Mouse (Mus musculus): ENCODE measurements around the gene Diaph3. TPM values are rescaled to one million over a fixed set of nuclear protein-coding genes. Genes with fewer than 3 reads are reported as not detected.

Diaph3 gene
- total RNA-seq, 2 experiments from 2014 or later = 5.3 to 6.9 TPM

DNA sequence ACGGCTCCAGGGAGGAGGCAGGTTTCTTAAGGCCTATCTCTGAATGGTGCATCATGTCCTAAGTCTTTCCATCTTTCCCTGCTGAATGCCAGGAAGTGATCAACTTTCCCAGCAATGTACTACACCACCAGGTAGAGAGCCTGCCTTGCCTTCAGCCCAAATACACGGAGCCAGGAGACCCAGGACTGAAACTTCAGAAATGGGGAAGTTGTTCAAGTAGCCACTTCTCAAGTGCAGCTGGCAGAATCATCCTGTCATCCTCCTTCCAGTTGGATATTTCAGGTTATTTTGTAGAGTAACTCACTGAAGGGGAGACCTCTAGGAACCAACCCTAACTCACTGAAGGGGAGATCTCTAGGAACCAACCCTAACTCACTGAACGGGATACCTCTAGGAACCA, 297.0 kb downstream of the Diaph3 start:
- no peak for DNase-seq

DNA sequence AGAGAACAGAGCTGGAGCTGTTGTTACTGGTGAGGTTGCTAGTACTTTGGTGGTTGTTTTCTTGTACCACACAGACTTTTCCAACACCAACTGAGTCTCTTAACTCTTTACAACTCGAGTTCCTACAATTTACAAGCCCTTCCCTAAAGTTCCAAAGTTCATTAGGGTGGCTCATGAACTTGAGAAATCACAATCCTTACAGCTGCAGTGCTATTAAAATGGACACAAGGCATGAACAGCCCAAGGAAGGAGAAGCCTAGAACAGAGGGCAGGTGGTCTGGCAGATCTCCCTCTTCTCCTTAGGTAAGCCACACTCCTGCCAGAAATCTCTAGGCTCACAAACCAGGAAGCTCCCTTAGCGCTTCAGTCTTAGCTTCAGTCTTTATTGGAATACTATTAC, 303.4 kb downstream of the Diaph3 start:
- no peak for DNase-seq

GRCm38 (mm10) chr14:86834851-86835250, 306.2 kb downstream of the Diaph3 start:
- DNase-seq = no peak

DNA sequence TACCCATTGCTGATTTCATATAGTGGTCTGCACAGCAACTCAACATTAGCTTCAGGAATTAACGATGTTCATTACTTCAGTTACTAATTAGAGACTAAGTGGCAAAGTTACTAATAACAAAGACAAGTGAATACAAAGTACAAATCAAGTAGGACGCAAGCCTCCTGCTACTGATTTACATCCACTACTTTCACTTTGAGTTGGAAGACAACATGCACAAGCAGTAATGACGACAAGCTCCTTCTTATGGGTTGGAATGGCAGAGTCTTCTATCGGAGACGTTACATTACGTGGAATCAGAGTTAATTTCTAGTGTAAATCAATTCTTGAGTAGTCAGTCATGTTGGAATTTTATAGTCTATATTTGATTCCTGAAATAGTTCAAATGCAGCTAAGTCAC, 306.8 kb downstream of the Diaph3 start:
- DNase-seq = no peak

DNA sequence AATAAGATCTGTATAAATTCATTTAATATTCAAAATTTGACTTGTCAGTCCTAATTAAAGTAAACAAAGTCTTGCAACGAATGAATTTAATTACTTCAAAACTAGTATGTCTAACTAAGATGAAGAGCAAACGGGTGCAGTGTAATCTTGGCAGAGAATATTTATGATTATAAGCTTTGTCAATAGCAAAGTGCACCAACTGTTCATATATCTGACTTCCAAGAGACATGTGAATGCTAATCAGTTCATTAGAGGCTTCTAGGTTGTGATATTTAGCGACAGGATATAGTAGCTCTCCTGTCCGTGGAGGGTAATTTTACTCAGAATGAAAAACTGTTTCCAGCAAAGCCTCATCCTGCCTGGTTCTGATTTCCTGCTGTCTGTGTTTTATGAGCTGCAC, 308.0 kb downstream of the Diaph3 start:
- DNase-seq = no peak

- no peak for DNase-seq
Measured at GRCm38 (mm10) chr14:86816246-86816645, 324.8 kb downstream of the Diaph3 start.

DNA sequence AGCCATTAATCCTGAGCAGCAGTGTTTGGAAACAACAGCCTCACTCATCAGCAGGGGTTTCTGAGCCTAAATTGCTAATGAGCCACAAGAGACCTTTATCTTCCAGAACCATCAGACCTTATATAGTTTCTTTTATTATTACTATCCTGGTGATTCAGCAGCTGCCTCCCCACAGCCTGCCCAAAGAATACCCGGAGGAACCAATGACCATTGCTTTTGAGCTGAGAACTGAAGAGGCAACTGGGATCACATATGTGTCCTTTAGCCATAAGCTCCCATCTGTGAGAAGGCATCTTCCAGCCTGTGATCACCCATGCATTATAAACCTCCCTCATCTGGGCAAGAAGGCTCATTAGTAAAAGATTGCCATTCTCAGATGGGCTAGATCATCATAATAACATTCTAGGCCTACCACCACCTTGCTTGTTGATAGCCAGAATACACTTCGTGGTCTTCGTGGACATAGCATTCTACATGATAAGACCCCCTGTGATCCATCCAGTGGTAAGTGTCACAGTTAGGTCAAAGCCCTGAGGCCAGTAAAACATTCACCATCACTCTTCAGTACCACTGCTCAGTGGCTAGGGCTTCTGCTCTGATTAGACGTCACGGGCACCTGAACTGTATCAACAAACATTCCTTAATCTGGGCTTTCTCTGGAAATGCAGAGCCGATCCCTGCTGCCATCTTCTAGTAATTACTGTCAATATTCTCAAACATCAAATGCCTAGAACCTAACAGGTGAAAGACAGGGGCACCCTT, 352.0 kb downstream of the Diaph3 start:
- no peak for DNase-seq

GRCm38 (mm10) chr14:86786866-86787265, 354.2 kb downstream of the Diaph3 start:
- no peak for DNase-seq

- DNase-seq = peak; percentile 14
Measured at GRCm38 (mm10) chr14:86781553-86782273, 359.3 kb downstream of the Diaph3 start.

DNA sequence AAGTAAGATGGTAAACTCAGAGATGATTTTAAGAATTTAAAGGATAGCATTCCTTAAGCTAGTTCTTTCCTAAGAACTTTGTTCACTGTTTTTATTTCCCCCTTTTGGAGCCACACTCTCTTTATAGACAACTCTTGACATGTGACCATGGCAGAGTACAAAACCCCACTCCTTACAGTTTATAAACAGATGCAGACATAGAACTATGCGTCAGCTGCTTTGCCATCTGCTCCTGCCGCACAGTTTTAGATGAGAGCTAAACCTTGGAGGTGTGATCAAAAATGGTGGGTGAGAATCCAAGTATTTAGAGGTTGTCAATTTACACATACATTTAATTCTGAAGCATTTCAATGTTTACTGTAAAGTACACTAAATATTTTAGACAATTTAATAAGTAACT, 367.7 kb downstream of the Diaph3 start:
- DNase-seq = no peak

- no peak for DNase-seq
Measured at GRCm38 (mm10) chr14:86772176-86773150, 368.6 kb downstream of the Diaph3 start.

DNA sequence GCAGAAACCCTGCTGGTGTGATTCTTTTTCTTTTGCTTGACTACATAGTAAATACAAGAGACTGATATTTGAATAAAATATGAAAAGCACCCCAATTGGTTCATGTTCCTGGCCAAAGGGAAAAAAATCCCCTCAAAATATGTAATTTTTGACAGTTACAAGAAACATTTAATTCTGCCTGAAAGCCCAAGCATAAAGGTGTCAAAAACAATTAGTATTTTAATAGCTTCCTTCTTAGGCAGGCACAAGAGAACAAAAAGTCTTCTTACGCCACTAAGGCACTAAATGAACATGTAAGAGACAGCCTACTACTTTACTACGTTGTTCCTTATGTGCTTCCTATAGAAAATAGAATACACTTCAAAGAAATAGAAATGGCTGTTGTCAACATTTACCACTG, 376.7 kb downstream of the Diaph3 start:
- no peak for DNase-seq

GRCm38 (mm10) chr14:86757604-86758520, 383.2 kb downstream of the Diaph3 start:
- DNase-seq = no peak

- DNase-seq = no peak
Measured at GRCm38 (mm10) chr14:86757132-86757531, 383.9 kb downstream of the Diaph3 start.

DNA sequence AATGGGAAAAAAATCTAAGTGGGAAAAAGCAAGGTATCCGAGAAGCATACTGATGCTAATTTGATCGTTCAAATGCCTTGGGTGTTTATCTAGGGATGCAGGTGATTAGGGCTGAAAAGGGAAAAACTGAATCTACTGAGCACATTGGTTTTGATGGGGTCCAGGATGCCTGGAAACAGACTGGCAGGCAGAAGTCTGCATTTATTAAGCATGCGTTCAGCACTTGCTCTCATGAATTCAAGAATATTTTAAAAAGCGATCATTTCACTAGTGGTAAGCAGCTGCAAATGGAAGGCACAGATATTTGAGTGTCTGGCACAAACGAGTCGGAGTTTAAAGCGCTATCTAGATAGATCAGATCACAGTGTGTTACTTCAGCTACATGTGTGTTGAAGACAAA, 390.7 kb downstream of the Diaph3 start:
- DNase-seq = no peak

GRCm38 (mm10) chr14:86749425-86749824, 391.6 kb downstream of the Diaph3 start:
- DNase-seq = no peak

- no peak for DNase-seq
Measured at GRCm38 (mm10) chr14:86748876-86749275, 392.2 kb downstream of the Diaph3 start.

DNA sequence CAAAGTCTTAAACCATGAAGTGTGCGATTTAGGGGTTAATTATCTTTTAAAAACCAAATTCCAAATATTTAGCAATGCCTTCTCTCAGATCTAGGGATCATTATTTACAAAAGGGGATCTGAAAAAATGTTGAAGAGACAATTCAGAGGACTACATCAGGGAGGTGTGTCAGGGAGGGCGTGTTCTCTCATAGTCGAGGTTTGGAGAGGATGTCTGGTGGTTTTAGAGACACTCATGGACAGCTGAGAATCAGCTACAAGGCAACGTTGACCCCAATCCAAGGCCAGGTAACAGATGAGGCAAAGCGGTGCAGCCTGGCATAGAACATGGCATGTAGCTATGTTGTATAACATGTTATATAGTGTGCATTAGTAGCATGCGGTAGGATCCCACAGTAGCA, 396.5 kb downstream of the Diaph3 start:
- DNase-seq = no peak

DNA sequence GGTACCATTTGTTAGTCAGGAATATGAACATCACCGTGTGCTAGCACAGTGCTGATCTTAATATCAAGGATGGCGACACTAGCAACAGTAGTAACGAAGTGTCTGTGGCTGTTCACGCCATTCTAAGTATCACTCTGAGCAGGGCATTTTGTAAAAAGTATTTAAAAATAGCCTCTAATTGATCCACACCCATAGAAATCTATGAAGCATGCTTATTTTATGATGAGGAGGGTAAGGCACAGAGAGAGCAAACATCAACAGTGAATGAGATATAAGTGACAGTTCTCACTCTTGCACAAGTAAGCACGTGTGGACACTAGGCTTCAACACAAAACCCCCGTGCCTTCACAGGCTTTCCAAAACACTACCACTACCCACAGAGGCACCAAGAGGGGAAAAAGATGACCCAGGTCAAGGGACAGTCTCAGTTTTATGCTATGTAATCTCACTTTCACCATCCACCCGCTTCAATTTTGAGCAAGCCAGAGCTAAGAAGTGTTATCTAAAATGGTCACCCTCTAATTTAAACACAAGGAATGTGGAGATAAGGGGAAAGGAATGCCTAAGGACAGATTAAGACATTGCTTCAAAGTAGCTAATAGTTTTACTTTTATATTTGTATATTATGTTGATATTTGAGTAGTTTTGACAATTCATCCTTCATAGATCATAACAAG, 399.0 kb downstream of the Diaph3 start:
- DNase-seq = no peak

DNA sequence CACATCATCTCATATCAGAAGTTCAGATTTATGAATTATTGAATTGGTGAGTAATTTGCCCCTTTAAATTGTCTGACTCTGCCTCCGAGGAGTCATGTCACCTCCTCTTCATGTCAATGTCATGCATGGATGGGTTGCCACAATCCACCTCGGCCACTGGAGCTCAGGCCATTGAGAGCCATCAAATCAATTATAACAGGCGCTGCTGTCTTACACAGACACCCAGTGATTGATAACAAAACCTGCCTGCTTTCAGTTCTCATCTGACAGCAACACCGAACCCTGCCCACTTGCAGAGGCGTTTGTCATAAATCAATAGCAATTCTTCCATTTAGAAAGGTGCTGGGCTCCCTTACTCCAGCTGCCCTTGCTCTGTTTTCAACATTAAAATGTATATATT, 402.1 kb downstream of the Diaph3 start:
- no peak for DNase-seq

- DNase-seq = no peak
Measured at GRCm38 (mm10) chr14:86736646-86737045, 404.4 kb downstream of the Diaph3 start.
